Mouse (Mus musculus): ENCODE measurements around the gene Ndufs5. TPM values are rescaled to one million over a fixed set of nuclear protein-coding genes. Genes with fewer than 3 reads are reported as not detected.

Ndufs5 gene
- polyA plus RNA-seq, 1 experiment from 2014 or later, result 425 TPM

DNA sequence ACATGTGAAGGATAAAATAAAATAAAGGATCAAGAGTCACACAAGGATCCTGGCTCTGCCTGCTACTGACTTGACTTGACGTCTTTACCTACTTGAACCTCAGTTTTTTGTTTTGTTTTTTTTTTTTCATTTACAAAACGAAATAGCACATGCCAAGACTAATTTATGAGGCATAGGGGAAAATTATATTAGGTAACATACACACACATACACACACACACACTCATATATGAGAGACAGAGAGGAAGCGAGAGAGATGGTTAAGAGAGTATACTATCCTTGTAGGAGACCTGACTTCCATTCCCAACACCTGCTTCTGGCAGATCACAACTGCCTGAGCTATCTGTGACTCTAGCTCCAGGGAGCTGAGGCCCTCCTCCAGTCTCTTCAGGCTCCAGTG lies 33.7 kb downstream of the Ndufs5 start, which contains the start of gene Macf1:
Gene Macf1 (minus strand): TSS at position 101 of the 400 bp plus-strand sequence.
- Histone ChIP-seq H3K9me3 (replicated peaks; ENCODE audit: control insufficient read depth, low read length, poor library complexity, severe bottlenecking) (no peaks in the 10 kb centered on the region), H3K4me1 (ENCODE audit: control insufficient read depth, insufficient read depth, low read length) (peaks cover 29% of the 10 kb centered on the region), H3K36me3 (ENCODE audit: control insufficient read depth, insufficient read depth, low read length) (peaks cover 14% of the 10 kb centered on the region), H3K27ac (ENCODE audit: low read length) (no peak within 1 kb of the TSS), H3K4me3 (ENCODE audit: low read depth, low read length) (peak within 1 kb of the TSS; percentile 93), H3K27me3 (ENCODE audit: control insufficient read depth, insufficient read depth, low read depth, low read length) (no peaks in the 10 kb centered on the region), H3K4me2 (ENCODE audit: low read length) (peak within 1 kb of the TSS; percentile 94), H3K9ac (ENCODE audit: low read depth, low read length) (0 out of 2 replicates have a peak within 1 kb of the TSS, but pooled peaks have one; percentile 20)
- 84% methylated on average over 3 of the region's 3 CpGs for WGBS
- ATAC-seq, result no peak

DNA sequence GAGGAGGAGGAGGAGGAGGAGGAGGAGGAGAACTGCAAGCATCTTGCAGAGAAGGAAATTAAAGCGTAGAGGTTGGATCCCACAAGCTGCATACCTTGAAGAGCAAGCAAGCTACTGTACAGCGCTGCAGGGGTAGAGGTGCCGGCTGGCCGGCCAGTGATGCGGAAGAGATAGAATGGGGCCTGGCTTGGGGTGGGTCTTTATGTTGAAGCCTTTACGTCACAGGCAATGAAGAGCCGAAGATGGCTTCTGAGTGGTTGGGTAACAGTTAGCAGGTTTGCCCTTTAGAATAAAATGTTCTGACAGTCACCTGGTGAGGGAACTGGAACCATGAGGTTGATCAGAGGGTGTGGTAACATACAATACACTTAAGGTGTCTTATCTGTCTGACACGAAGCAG lies 35.7 kb downstream of the Ndufs5 start:
- no peak overlapping the region for H3K4me2 ChIP-seq (ENCODE audit: low read length)
- no peak for ATAC-seq
- 78% methylated on average over 8 of the region's 8 CpGs for WGBS
- H3K4me3 ChIP-seq (ENCODE audit: low read depth, low read length), result no peak overlapping the region
- H3K9me3 ChIP-seq (replicated peaks; ENCODE audit: control insufficient read depth, low read length, poor library complexity, severe bottlenecking), result no peaks in the 10 kb centered on the region
- H3K27me3 ChIP-seq (ENCODE audit: control insufficient read depth, insufficient read depth, low read depth, low read length), result no peaks in the 10 kb centered on the region
- peaks cover 17% of the 10 kb centered on the region for H3K36me3 ChIP-seq (ENCODE audit: control insufficient read depth, insufficient read depth, low read length)
- H3K9ac ChIP-seq (ENCODE audit: low read depth, low read length), result no peak overlapping the region
- H3K4me1 ChIP-seq (ENCODE audit: control insufficient read depth, insufficient read depth, low read length), result peaks cover 34% of the 10 kb centered on the region
- H3K27ac ChIP-seq (ENCODE audit: low read length), result no peak overlapping the region

DNA sequence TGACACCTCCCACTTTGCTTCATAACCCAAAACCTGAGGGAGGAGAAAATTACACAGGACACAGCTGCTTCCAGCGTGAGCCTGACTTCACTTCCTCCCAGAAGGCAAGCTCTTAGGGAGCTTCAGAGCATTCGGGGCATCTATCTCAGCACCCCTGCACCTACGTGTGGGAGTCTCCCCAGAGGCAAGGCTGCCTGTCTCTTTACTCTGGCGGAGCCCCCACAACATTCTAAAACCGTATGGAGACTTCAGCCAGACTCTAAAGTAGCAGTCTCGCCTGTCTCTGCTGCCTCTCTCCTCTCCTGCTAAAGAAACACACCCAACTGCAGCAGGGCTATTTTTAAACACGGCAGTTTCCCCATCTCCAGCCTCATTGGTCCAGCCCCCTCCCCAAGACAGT lies 37.0 kb downstream of the Ndufs5 start:
- Histone ChIP-seq H3K9ac (ENCODE audit: low read depth, low read length) (0 out of 2 replicates have a peak overlapping the region, but pooled peaks have one; percentile 4), H3K36me3 (ENCODE audit: control insufficient read depth, insufficient read depth, low read length) (peaks cover 17% of the 10 kb centered on the region), H3K9me3 (replicated peaks; ENCODE audit: control insufficient read depth, low read length, poor library complexity, severe bottlenecking) (no peaks in the 10 kb centered on the region), H3K4me3 (ENCODE audit: low read depth, low read length) (no peak overlapping the region), H3K4me1 (ENCODE audit: control insufficient read depth, insufficient read depth, low read length) (peaks cover 47% of the 10 kb centered on the region), H3K27ac (ENCODE audit: low read length) (no peak overlapping the region), H3K27me3 (ENCODE audit: control insufficient read depth, insufficient read depth, low read depth, low read length) (no peaks in the 10 kb centered on the region), H3K4me2 (ENCODE audit: low read length) (no peak overlapping the region)
- 55% methylated on average over 7 of the region's 7 CpGs for WGBS
- no peak for ATAC-seq

DNA sequence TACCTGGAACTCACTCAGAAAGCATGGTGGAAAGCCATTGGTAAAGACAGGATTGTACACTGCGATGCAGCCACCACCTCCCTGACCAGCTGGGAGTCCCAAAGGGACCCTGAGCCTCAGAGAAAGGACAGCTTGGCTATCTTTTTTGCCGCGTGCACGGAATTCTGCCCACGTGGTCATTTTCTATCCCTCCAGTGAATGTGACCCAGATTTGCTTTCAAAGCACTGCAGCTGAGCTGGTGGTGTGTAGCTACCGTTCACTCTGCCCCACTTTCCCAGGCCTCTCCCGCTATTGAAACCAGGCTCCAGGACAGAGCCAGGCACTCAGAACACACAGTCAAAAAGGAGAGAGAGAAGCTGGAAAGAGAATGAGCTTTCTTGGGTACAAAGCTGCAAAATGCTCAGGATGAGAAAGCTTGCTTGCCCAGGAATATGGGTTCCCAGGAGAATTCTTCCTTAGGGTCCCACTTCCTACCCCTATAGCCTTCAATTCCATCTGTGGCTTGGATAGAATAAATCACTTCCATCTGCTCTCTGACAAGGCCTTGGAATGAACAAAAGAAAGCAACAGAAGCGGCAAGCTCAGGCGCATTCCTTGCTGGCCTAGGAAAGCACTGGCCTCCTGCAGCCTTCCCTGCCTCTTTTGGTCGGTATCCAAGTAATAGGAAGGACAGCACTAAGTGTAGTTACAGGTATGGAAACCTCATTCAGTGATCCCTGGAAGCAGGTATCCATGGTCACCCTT lies 40.8 kb downstream of the Ndufs5 start:
- WGBS, result 16% methylated on average over 10 of the region's 10 CpGs

DNA sequence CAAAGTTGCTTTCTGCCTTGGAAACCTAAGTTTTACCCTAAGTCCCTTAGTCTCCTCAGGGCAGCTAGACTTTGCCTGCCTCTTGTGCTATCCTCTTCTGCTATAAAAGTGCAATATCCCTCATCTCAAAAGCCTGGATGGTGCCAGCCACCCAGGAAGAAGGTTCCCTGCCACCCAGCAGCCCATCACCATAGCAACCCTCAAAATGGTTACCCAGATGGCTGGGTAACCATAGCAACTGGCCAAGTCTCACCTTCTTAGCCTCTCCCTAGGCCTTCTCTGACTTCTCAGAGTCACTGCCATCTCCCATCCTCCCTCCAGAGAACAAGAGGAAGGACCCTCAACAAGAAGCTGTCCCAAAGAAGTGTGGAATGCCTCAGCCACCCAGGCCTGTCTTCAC lies 47.4 kb downstream of the Ndufs5 start:
- Histone ChIP-seq H3K27ac (ENCODE audit: low read length) (peak overlapping the region; percentile 22; the same call in 1 of the 2 replicates), H3K4me2 (ENCODE audit: low read length) (no peak overlapping the region)

More for the DNA sequence above, 40.8 kb downstream of the Ndufs5 start:
- ATAC-seq, result peak; percentile 82
- Histone ChIP-seq H3K9me3 (replicated peaks; ENCODE audit: control insufficient read depth, low read length, poor library complexity, severe bottlenecking) (no peaks in the 10 kb centered on the region), H3K4me2 (ENCODE audit: low read length) (peak overlapping the region; percentile 20), H3K9ac (ENCODE audit: low read depth, low read length) (peak overlapping the region; percentile 38), H3K27me3 (ENCODE audit: control insufficient read depth, insufficient read depth, low read depth, low read length) (no peaks in the 10 kb centered on the region), H3K27ac (ENCODE audit: low read length) (peak overlapping the region; percentile 87), H3K4me1 (ENCODE audit: control insufficient read depth, insufficient read depth, low read length) (peaks cover 37% of the 10 kb centered on the region), H3K4me3 (ENCODE audit: low read depth, low read length) (no peak overlapping the region), H3K36me3 (ENCODE audit: control insufficient read depth, insufficient read depth, low read length) (peaks cover 12% of the 10 kb centered on the region)

DNA sequence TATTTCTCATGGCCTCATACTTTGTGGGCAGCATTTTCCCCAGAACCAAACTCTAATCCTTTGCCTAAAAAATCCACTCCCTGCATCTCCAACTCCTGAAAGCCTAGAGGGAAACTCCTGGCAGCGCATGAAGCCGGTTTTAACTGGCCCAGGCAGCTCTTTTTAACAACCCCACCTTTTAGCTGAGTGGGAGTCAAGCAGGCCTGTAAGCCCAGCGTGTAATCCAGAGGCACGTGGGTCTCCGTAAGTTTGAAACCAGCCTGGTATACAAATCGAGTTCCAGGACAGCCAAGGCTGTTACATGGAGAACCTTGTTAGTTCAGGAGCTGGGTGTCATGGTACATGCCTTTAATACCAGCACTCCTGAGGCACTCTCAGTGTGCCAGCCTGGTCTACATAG lies 48.3 kb downstream of the Ndufs5 start:
- Histone ChIP-seq H3K4me1 (ENCODE audit: control insufficient read depth, insufficient read depth, low read length) (peaks cover 46% of the 10 kb centered on the region), H3K27ac (ENCODE audit: low read length) (peak overlapping the region; percentile 21; the same call in 1 of the 2 replicates), H3K4me3 (ENCODE audit: low read depth, low read length) (no peak overlapping the region), H3K4me2 (ENCODE audit: low read length) (no peak overlapping the region), H3K9ac (ENCODE audit: low read depth, low read length) (no peak overlapping the region), H3K36me3 (ENCODE audit: control insufficient read depth, insufficient read depth, low read length) (peaks cover 6% of the 10 kb centered on the region; the same call in 1 of the 2 replicates), H3K9me3 (replicated peaks; ENCODE audit: control insufficient read depth, low read length, poor library complexity, severe bottlenecking) (no peaks in the 10 kb centered on the region), H3K27me3 (ENCODE audit: control insufficient read depth, insufficient read depth, low read depth, low read length) (no peaks in the 10 kb centered on the region)
- no peak for ATAC-seq
- 65% methylated on average over 6 of the region's 6 CpGs for WGBS

More for the DNA sequence above, 47.4 kb downstream of the Ndufs5 start:
- ATAC-seq, result peak; percentile 49; the same call in 1 of the 2 replicates
- no peak overlapping the region for H3K9ac ChIP-seq (ENCODE audit: low read depth, low read length)
- H3K4me1 ChIP-seq (ENCODE audit: control insufficient read depth, insufficient read depth, low read length), result peaks cover 43% of the 10 kb centered on the region
- no peaks in the 10 kb centered on the region for H3K9me3 ChIP-seq (replicated peaks; ENCODE audit: control insufficient read depth, low read length, poor library complexity, severe bottlenecking)
- H3K27me3 ChIP-seq (ENCODE audit: control insufficient read depth, insufficient read depth, low read depth, low read length), result no peaks in the 10 kb centered on the region
- peaks cover 6% of the 10 kb centered on the region; the same call in 1 of the 2 replicates for H3K36me3 ChIP-seq (ENCODE audit: control insufficient read depth, insufficient read depth, low read length)
- no peak overlapping the region for H3K4me3 ChIP-seq (ENCODE audit: low read depth, low read length)

DNA sequence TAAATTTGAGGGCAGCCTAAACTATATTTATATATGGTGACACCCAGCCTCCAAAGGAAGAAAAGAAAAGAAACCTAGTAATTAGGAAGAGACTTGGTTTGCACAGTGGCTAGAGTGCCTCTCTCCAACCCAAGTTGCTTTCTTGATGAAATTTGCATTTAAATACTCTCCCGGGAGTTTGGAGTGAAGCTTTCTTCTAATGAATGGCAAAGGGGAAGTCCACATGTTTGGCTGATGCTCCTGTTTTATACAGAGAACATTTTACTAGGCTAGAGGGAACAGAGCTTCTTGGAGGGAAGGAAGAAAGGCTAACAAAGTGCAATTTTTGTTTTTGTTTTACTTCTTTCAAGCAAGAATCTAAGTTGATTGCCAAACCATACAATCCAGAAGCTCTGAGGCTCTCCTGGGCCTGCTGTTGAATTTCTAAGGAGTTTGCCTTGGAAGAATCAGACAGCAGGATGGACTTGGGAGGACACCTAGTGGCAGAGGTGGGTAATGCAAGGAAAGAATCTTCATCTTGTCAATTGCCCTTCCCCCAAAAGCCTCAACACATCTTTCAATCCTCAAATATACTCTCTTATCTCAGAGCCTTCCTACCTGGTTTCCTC lies 50.6 kb downstream of the Ndufs5 start:
- Histone ChIP-seq H3K9me3 (replicated peaks; ENCODE audit: control insufficient read depth, low read length, poor library complexity, severe bottlenecking) (no peaks in the 10 kb centered on the region), H3K4me3 (ENCODE audit: low read depth, low read length) (no peak overlapping the region), H3K4me1 (ENCODE audit: control insufficient read depth, insufficient read depth, low read length) (peaks cover 67% of the 10 kb centered on the region), H3K36me3 (ENCODE audit: control insufficient read depth, insufficient read depth, low read length) (peaks cover 2% of the 10 kb centered on the region; the same call in 1 of the 2 replicates), H3K4me2 (ENCODE audit: low read length) (no peak overlapping the region), H3K27ac (ENCODE audit: low read length) (peak overlapping the region; percentile 67), H3K27me3 (ENCODE audit: control insufficient read depth, insufficient read depth, low read depth, low read length) (no peaks in the 10 kb centered on the region), H3K9ac (ENCODE audit: low read depth, low read length) (no peak overlapping the region)
- 2% methylated on average over 1 of the region's 1 CpGs for WGBS
- ATAC-seq, result no peak

DNA sequence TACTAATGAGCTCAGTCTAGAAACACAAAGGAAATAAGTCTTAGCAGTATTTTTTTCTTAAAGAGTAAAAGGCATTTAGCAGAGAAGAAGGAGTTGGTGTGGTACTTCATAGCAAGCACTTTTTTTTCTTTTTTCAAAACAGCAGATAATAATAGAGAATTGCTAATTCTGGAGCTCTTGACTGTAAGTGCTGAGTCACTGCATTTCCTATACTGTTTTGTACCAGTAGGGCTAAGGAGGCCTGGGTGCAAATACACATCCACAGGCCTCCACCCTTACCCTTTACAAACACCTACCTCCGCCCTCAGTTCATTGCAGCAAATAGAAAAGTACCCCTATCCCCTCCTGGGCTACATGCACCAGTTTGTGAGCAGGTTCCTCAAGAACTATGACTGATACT lies 51.5 kb downstream of the Ndufs5 start:
- no peak overlapping the region for H3K4me2 ChIP-seq (ENCODE audit: low read length)
- H3K9ac ChIP-seq (ENCODE audit: low read depth, low read length), result no peak overlapping the region
- no peaks in the 10 kb centered on the region for H3K27me3 ChIP-seq (ENCODE audit: control insufficient read depth, insufficient read depth, low read depth, low read length)
- peaks cover 74% of the 10 kb centered on the region for H3K4me1 ChIP-seq (ENCODE audit: control insufficient read depth, insufficient read depth, low read length)
- H3K4me3 ChIP-seq (ENCODE audit: low read depth, low read length), result no peak overlapping the region
- peak overlapping the region; percentile 67 for H3K27ac ChIP-seq (ENCODE audit: low read length)
- H3K9me3 ChIP-seq (replicated peaks; ENCODE audit: control insufficient read depth, low read length, poor library complexity, severe bottlenecking), result no peaks in the 10 kb centered on the region
- 75% methylated on average over 1 of the region's 1 CpGs for WGBS
- no peak for ATAC-seq
- peaks cover 2% of the 10 kb centered on the region; the same call in 1 of the 2 replicates for H3K36me3 ChIP-seq (ENCODE audit: control insufficient read depth, insufficient read depth, low read length)
